Mouse (Mus musculus) stomach, postnatal 0 days (tissue): ENCODE measurements around the gene Trappc5.
A peak's percentile ranks its signal among the peaks of the same experiment; 100 is the strongest.

Experiments used
- CTCF ChIP-seq: IDR thresholded peaks from 2 replicates; pipeline ENCODE4 v1.5.1; 2016; ENCODE audit warnings: antibody characterized with exemption, low read depth, mild to moderate bottlenecking, moderate library complexity
- EP300 ChIP-seq: optimal IDR thresholded peaks from 2 replicates; pipeline ENCODE3; 2016; ENCODE audit warnings: antibody characterized with exemption

GRCm38 (mm10) chr8:3645804-3646203 lies 30.3 kb upstream of the Trappc5 start:
- TF ChIP-seq EP300 (no peak), CTCF (peak; percentile 65)
